Mouse (Mus musculus) retina, adult 2 months (tissue): ENCODE measurements around the gene Btbd35f25.
"Not testable (repeated sequence)": the region's sequence is repeated elsewhere in the genome, so short reads cannot be mapped to it uniquely, and the experiment has no call there.

Experiments used
- DNase-seq: peaks from one replicate; pipeline ENCODE4 v3.0.0-alpha.2; 2012; ENCODE audit warnings: low read depth, low spot score

The Btbd35f25 gene

DNA sequence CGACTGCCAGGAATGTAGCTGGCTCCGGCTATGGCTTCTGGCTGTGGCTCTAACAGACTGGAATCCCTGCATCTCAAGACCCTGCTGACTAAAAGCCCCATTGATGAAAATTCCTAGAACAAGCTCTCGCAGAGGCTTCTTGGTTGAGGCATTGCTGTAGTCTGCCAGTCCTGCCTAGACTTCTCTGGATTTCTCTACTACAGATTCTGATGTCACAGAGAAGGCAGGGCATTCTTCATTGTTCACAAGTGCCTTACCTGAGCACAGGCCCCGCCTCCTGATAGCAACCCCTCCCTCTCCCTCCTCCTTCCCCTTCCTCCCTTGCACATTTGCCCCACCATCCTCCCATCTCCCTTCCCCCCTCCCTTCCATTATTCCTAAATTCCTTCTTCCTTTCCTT is at the start of gene Btbd35f25:
TSS of gene Btbd35f25 (minus strand) at position 101 of the 400 bp plus-strand sequence.
- DNase-seq, result not testable (repeated sequence)

DNA sequence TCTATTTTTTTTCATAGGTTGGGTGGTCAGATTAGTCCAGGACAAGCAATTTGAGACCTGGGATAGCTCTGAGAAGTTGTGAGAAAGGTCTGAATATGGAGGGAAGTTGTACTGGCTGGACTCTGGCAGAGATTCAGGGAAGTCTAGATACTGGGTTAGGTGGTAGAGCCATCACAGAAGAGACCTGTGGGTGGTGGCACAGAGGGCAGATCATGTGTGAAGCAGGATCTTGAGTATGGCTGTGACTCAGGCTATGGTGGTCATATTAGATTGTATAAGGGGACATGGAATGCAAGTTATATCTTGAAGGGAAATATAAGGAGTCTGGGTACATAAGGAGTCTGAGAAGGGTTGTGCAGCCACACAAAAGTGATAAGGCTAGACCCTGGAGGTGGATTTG is 49.3 kb upstream of the Btbd35f25 start:
- no peak for DNase-seq

DNA sequence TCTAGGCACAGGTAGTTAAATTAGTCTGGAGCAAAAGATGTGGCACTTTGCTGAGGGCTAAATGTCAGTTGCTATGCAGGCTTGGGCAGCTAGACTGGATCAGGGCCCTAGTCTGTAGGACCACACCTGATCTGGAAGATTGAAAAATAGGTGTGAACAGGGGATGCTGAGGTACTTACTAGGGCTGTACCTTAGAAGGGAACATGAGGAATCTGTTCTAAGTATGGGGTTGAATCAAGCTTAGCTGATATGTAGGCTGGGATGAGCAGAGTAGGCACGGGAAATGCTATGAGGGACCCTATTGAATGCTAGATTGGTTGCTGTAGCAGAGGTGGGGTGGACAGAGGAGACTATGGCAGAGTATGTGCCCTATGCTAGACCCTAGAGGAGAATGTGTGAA is 47.0 kb upstream of the Btbd35f25 start:
- no peak for DNase-seq

DNA sequence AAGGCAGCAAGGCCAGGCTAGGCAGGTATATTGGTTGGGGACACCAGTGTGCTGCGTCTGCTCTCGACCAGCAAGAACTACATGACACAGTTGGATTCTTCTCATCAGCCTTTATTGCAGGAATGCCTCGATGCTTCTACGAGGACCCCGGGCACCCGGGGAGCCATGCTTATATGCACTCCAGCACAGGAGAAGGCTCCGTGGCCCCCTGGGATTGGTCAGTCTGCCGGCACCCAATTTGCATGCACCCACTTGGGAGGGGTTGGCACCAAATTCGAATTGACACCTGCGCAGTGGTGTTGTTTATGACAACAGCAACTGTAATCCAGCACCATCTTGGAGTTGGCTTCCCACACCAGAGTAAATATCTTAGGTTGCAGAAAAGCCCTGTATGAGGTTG is 28.1 kb upstream of the Btbd35f25 start:
- no peak for DNase-seq

GRCm38 (mm10) chrX:31736958-31737357 is 20.0 kb upstream of the Btbd35f25 start:
- DNase-seq, result no peak
